Mouse (Mus musculus) telencephalon, adult 2 months (tissue): ENCODE data around the gene Taok3.

Experiments used
- DNase-seq: peaks from one replicate; pipeline ENCODE4 v3.0.0-alpha.2; 2011; ENCODE audit warnings: low read depth, low spot score

Gene Taok3

GRCm38 (mm10) chr5:117251763-117252162 lies 131.8 kb downstream of the Taok3 start:
- DNase-seq, result no peak

- DNase-seq, result no peak
These were observed 138.3 kb downstream of the Taok3 start for GRCm38 (mm10) chr5:117258276-117258675.

- DNase-seq, result no peak
These were observed 143.6 kb downstream of the Taok3 start for GRCm38 (mm10) chr5:117263566-117263965.

GRCm38 (mm10) chr5:117264701-117265100 lies 144.8 kb downstream of the Taok3 start:
- DNase-seq, result no peak

GRCm38 (mm10) chr5:117267913-117268312 lies 148.0 kb downstream of the Taok3 start:
- no peak for DNase-seq

GRCm38 (mm10) chr5:117268749-117269148 lies 148.8 kb downstream of the Taok3 start:
- no peak for DNase-seq

GRCm38 (mm10) chr5:117269395-117269794 lies 149.5 kb downstream of the Taok3 start:
- no peak for DNase-seq

GRCm38 (mm10) chr5:117271945-117272344 lies 152.0 kb downstream of the Taok3 start:
- DNase-seq, result peak; percentile 82

GRCm38 (mm10) chr5:117274817-117275216 lies 154.9 kb downstream of the Taok3 start:
- no peak for DNase-seq

GRCm38 (mm10) chr5:117277784-117278183 lies 157.9 kb downstream of the Taok3 start:
- no peak for DNase-seq

- no peak for DNase-seq
These were observed 159.1 kb downstream of the Taok3 start for GRCm38 (mm10) chr5:117278809-117279668.

GRCm38 (mm10) chr5:117279669-117280050 lies 159.7 kb downstream of the Taok3 start:
- DNase-seq, result no peak

- no peak for DNase-seq
These were observed 161.6 kb downstream of the Taok3 start for GRCm38 (mm10) chr5:117281536-117281935.

GRCm38 (mm10) chr5:117282360-117282759 lies 162.4 kb downstream of the Taok3 start:
- no peak for DNase-seq

- DNase-seq, result peak; percentile 28
These were observed 164.1 kb downstream of the Taok3 start for GRCm38 (mm10) chr5:117284029-117284428.

- no peak for DNase-seq
These were observed 164.8 kb downstream of the Taok3 start for GRCm38 (mm10) chr5:117284682-117285081.

- no peak for DNase-seq
These were observed 165.3 kb downstream of the Taok3 start for GRCm38 (mm10) chr5:117285266-117285665.

GRCm38 (mm10) chr5:117286286-117286685 lies 166.4 kb downstream of the Taok3 start:
- DNase-seq, result no peak

- DNase-seq, result peak; percentile 89
These were observed 167.2 kb downstream of the Taok3 start, which contains the start of gene Pebp1 for GRCm38 (mm10) chr5:117286831-117287822. Gene Pebp1, minus strand, starts transcription at chr5:117287625.

GRCm38 (mm10) chr5:117289646-117290045 lies 169.7 kb downstream of the Taok3 start:
- no peak for DNase-seq

GRCm38 (mm10) chr5:117290081-117290480 lies 170.2 kb downstream of the Taok3 start:
- no peak for DNase-seq

GRCm38 (mm10) chr5:117291312-117291711 lies 171.4 kb downstream of the Taok3 start:
- no peak for DNase-seq
